Mouse (Mus musculus): ENCODE data around the gene Gabbr2. TPM values are rescaled to one million over a fixed set of nuclear protein-coding genes. Genes with fewer than 3 reads are reported as not detected.

The Gabbr2 gene
- polyA plus RNA-seq, 1 experiment from 2014 or later = 0.88 TPM

GRCm38 (mm10) chr4:46832834-46833544 is 158.7 kb downstream of the Gabbr2 start:
- Histone ChIP-seq H3K4me3 (no peak overlapping the region), H3K9ac (no peak overlapping the region), H3K27me3 (peaks cover 12% of the 10 kb centered on the region; the same call in 1 of the 2 replicates), H3K27ac (no peak overlapping the region), H3K4me2 (no peak overlapping the region), H3K36me3 (ENCODE audit: poor library complexity, severe bottlenecking) (no peaks in the 10 kb centered on the region), H3K4me1 (peaks cover 9% of the 10 kb centered on the region; the same call in 1 of the 2 replicates), H3K9me3 (replicated peaks) (no peaks in the 10 kb centered on the region)
- 41% methylated on average over 12 of the region's 12 CpGs for WGBS
- ATAC-seq = no peak

- Histone ChIP-seq H3K4me3 (no peak overlapping the region), H3K4me1 (0 out of 2 replicates have a peak, but pooled peaks cover 5% of the 10 kb centered on the region), H3K9ac (no peak overlapping the region), H3K27me3 (peaks cover 9% of the 10 kb centered on the region), H3K4me2 (no peak overlapping the region), H3K36me3 (ENCODE audit: poor library complexity, severe bottlenecking) (no peaks in the 10 kb centered on the region), H3K9me3 (replicated peaks) (no peaks in the 10 kb centered on the region), H3K27ac (no peak overlapping the region)
- WGBS = 66% methylated on average over 2 of the region's 2 CpGs
- no peak for ATAC-seq
These were observed 162.0 kb downstream of the Gabbr2 start for GRCm38 (mm10) chr4:46829656-46830055.

GRCm38 (mm10) chr4:46828141-46828571 is 163.5 kb downstream of the Gabbr2 start:
- Histone ChIP-seq H3K4me1 (0 out of 2 replicates have a peak, but pooled peaks cover 5% of the 10 kb centered on the region), H3K9ac (no peak overlapping the region), H3K36me3 (ENCODE audit: poor library complexity, severe bottlenecking) (no peaks in the 10 kb centered on the region), H3K4me3 (no peak overlapping the region), H3K27ac (no peak overlapping the region), H3K9me3 (replicated peaks) (no peaks in the 10 kb centered on the region), H3K27me3 (peaks cover 16% of the 10 kb centered on the region), H3K4me2 (no peak overlapping the region)
- no peak for ATAC-seq
- WGBS = 76% methylated on average over 5 of the region's 5 CpGs

- no peak for ATAC-seq
- Histone ChIP-seq H3K9ac (no peak overlapping the region), H3K4me3 (no peak overlapping the region), H3K27ac (no peak overlapping the region), H3K36me3 (ENCODE audit: poor library complexity, severe bottlenecking) (no peaks in the 10 kb centered on the region), H3K4me1 (0 out of 2 replicates have a peak, but pooled peaks cover 5% of the 10 kb centered on the region), H3K9me3 (replicated peaks) (no peaks in the 10 kb centered on the region), H3K4me2 (no peak overlapping the region), H3K27me3 (peaks cover 16% of the 10 kb centered on the region)
- 64% methylated on average over 9 of the region's 9 CpGs for whole genome bisulfite sequencing
These were observed 164.2 kb downstream of the Gabbr2 start for GRCm38 (mm10) chr4:46827471-46827870.

- Histone ChIP-seq H3K9me3 (replicated peaks) (no peaks in the 10 kb centered on the region), H3K36me3 (ENCODE audit: poor library complexity, severe bottlenecking) (no peaks in the 10 kb centered on the region), H3K27me3 (peaks cover 16% of the 10 kb centered on the region), H3K9ac (no peak overlapping the region), H3K4me1 (0 out of 2 replicates have a peak, but pooled peaks cover 5% of the 10 kb centered on the region), H3K4me2 (no peak overlapping the region), H3K27ac (no peak overlapping the region), H3K4me3 (no peak overlapping the region)
- ATAC-seq = no peak
- WGBS = 91% methylated on average over 10 of the region's 10 CpGs
These were observed 165.7 kb downstream of the Gabbr2 start for GRCm38 (mm10) chr4:46825846-46826529.

GRCm38 (mm10) chr4:46823738-46824137 is 167.9 kb downstream of the Gabbr2 start:
- Histone ChIP-seq H3K27me3 (peaks cover 32% of the 10 kb centered on the region; the same call in 1 of the 2 replicates), H3K4me2 (no peak overlapping the region), H3K9ac (no peak overlapping the region), H3K4me1 (0 out of 2 replicates have a peak, but pooled peaks cover 5% of the 10 kb centered on the region), H3K36me3 (ENCODE audit: poor library complexity, severe bottlenecking) (no peaks in the 10 kb centered on the region), H3K4me3 (no peak overlapping the region), H3K27ac (no peak overlapping the region), H3K9me3 (replicated peaks) (no peaks in the 10 kb centered on the region)
- 88% methylated on average over 14 of the region's 14 CpGs for WGBS
- ATAC-seq = no peak

GRCm38 (mm10) chr4:46821709-46822108 is 170.0 kb downstream of the Gabbr2 start:
- Histone ChIP-seq H3K4me2 (no peak overlapping the region), H3K9ac (no peak overlapping the region), H3K27ac (no peak overlapping the region), H3K4me1 (no peaks in the 10 kb centered on the region), H3K4me3 (no peak overlapping the region), H3K27me3 (peaks cover 30% of the 10 kb centered on the region; the same call in 1 of the 2 replicates), H3K9me3 (replicated peaks) (no peaks in the 10 kb centered on the region), H3K36me3 (ENCODE audit: poor library complexity, severe bottlenecking) (no peaks in the 10 kb centered on the region)
- ATAC-seq = no peak
- 32% methylated on average over 11 of the region's 11 CpGs for WGBS

GRCm38 (mm10) chr4:46814954-46815353 is 176.7 kb downstream of the Gabbr2 start:
- H3K4me2 ChIP-seq = no peak overlapping the region
- H3K9me3 ChIP-seq (replicated peaks) = no peaks in the 10 kb centered on the region
- H3K27ac ChIP-seq = no peak overlapping the region
- 67% methylated on average over 4 of the region's 4 CpGs for WGBS
- H3K27me3 ChIP-seq = peaks cover 13% of the 10 kb centered on the region; the same call in 1 of the 2 replicates
- no peaks in the 10 kb centered on the region for H3K36me3 ChIP-seq (ENCODE audit: poor library complexity, severe bottlenecking)
- H3K4me1 ChIP-seq = peaks cover 4% of the 10 kb centered on the region; the same call in 1 of the 2 replicates
- no peak overlapping the region for H3K4me3 ChIP-seq
- ATAC-seq = no peak
- H3K9ac ChIP-seq = no peak overlapping the region

GRCm38 (mm10) chr4:46814236-46814635 is 177.4 kb downstream of the Gabbr2 start:
- H3K9me3 ChIP-seq (replicated peaks) = no peaks in the 10 kb centered on the region
- H3K4me2 ChIP-seq = no peak overlapping the region
- no peaks in the 10 kb centered on the region for H3K36me3 ChIP-seq (ENCODE audit: poor library complexity, severe bottlenecking)
- no peak overlapping the region for H3K4me3 ChIP-seq
- ATAC-seq = no peak
- H3K4me1 ChIP-seq = peaks cover 4% of the 10 kb centered on the region; the same call in 1 of the 2 replicates
- H3K27me3 ChIP-seq = peaks cover 6% of the 10 kb centered on the region; the same call in 1 of the 2 replicates
- 85% methylated on average over 10 of the region's 10 CpGs for WGBS
- H3K27ac ChIP-seq = no peak overlapping the region
- H3K9ac ChIP-seq = no peak overlapping the region

- H3K36me3 ChIP-seq (ENCODE audit: poor library complexity, severe bottlenecking) = no peaks in the 10 kb centered on the region
- H3K4me1 ChIP-seq = peaks cover 4% of the 10 kb centered on the region; the same call in 1 of the 2 replicates
- H3K4me2 ChIP-seq = no peak overlapping the region
- no peaks in the 10 kb centered on the region for H3K27me3 ChIP-seq
- H3K9ac ChIP-seq = no peak overlapping the region
- no peak overlapping the region for H3K27ac ChIP-seq
- WGBS = 32% methylated on average over 5 of the region's 5 CpGs
- no peaks in the 10 kb centered on the region for H3K9me3 ChIP-seq (replicated peaks)
- H3K4me3 ChIP-seq = no peak overlapping the region
- no peak for ATAC-seq
These were observed 180.5 kb downstream of the Gabbr2 start for GRCm38 (mm10) chr4:46811165-46811564.

- Histone ChIP-seq H3K27ac (no peak overlapping the region), H3K4me1 (peaks cover 13% of the 10 kb centered on the region), H3K36me3 (ENCODE audit: poor library complexity, severe bottlenecking) (no peaks in the 10 kb centered on the region), H3K9me3 (replicated peaks) (no peaks in the 10 kb centered on the region), H3K4me3 (no peak overlapping the region), H3K27me3 (no peaks in the 10 kb centered on the region), H3K4me2 (no peak overlapping the region), H3K9ac (no peak overlapping the region)
- no peak for ATAC-seq
- 88% methylated on average over 1 of the region's 1 CpGs for WGBS
These were observed 184.8 kb downstream of the Gabbr2 start for GRCm38 (mm10) chr4:46806876-46807275.

GRCm38 (mm10) chr4:46805910-46806309 is 185.8 kb downstream of the Gabbr2 start:
- Histone ChIP-seq H3K36me3 (ENCODE audit: poor library complexity, severe bottlenecking) (no peaks in the 10 kb centered on the region), H3K27me3 (no peaks in the 10 kb centered on the region), H3K4me1 (peaks cover 9% of the 10 kb centered on the region), H3K9ac (no peak overlapping the region), H3K4me2 (no peak overlapping the region), H3K9me3 (replicated peaks) (no peaks in the 10 kb centered on the region), H3K27ac (no peak overlapping the region), H3K4me3 (no peak overlapping the region)
- 67% methylated on average over 3 of the region's 3 CpGs for WGBS
- no peak for ATAC-seq
